Mouse (Mus musculus): ENCODE measurements around the gene Meiob.

The Meiob gene

GRCm38 (mm10) chr17:24874989-24875388 is 70.9 kb downstream of the Meiob start:
- no peak for DNase-seq

GRCm38 (mm10) chr17:24877336-24878116 is 73.4 kb downstream of the Meiob start:
- no peak for DNase-seq

- no peak for DNase-seq
Observed at GRCm38 (mm10) chr17:24878117-24878397, 74.0 kb downstream of the Meiob start.

GRCm38 (mm10) chr17:24878531-24878930 is 74.4 kb downstream of the Meiob start:
- no peak for DNase-seq

- DNase-seq: peak; percentile 79
Observed at GRCm38 (mm10) chr17:24881738-24882440, 77.8 kb downstream of the Meiob start.

- no peak for DNase-seq
Observed at GRCm38 (mm10) chr17:24884391-24884790, 80.3 kb downstream of the Meiob start.

- DNase-seq: no peak
Observed at GRCm38 (mm10) chr17:24885356-24886133, 81.5 kb downstream of the Meiob start.

- DNase-seq: peak; percentile 100
Observed at GRCm38 (mm10) chr17:24886134-24886931, 82.2 kb downstream of the Meiob start, which contains the start of the genes Nubp2 and Spsb3. TSS of gene Nubp2 (minus strand) at chr17:24886349. TSS of gene Spsb3 (plus strand) at chr17:24886643.

GRCm38 (mm10) chr17:24886932-24887271 is 82.8 kb downstream of the Meiob start:
- DNase-seq: no peak

GRCm38 (mm10) chr17:24887291-24888080 is 83.4 kb downstream of the Meiob start:
- no peak for DNase-seq

GRCm38 (mm10) chr17:24888862-24889261 is 84.8 kb downstream of the Meiob start:
- DNase-seq: no peak

Measured in retina, postnatal 1 day (tissue).